Mouse (Mus musculus) cerebral cortex, adult 2 months (tissue): ENCODE measurements around the gene Fbxw7.

Source experiments
- WGBS: fragments of 180-500 bp; shearing (Covaris S2); methylation state at CpG from one replicate; pipeline ENCODE4 v1.1.7; 2018; 5-methylcytosine and 5-hydroxymethylcytosine counted together

Gene Fbxw7

DNA sequence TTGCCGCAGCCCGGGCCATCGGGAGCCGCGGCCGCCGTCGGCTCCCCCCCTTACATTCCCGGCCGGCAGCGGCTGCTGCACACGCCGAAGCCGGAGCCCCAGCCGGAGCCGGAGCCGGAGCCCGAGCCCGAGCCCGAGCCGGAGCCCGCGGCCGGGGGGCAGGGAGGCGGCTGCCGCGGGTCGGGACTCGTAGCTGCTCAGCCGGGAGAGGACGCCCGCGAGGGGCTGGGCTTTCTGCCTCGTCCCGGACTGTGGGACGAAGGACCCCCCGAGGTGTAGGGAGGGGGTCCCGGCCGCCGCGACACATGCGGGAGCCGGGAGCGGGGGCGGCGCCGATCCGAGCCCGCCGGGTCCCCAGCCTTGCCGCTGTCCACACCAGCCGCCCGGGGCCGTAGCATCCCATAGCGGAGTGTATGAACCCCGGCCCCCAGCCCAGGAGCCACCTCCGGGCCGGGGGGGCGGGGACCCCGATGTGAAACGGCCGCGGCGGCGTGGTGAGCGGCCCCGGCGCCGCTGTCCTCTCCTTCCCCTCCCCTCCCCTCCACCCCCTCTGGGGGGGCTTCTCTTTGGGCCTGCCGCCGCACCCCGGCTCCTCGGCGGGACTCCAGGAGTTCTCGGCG lies at the start of gene Fbxw7:
Gene Fbxw7 (plus strand): TSS at position 507 of the 620 bp plus-strand sequence.
- WGBS = under 1% methylated on average over 46 of the region's 76 CpGs

DNA sequence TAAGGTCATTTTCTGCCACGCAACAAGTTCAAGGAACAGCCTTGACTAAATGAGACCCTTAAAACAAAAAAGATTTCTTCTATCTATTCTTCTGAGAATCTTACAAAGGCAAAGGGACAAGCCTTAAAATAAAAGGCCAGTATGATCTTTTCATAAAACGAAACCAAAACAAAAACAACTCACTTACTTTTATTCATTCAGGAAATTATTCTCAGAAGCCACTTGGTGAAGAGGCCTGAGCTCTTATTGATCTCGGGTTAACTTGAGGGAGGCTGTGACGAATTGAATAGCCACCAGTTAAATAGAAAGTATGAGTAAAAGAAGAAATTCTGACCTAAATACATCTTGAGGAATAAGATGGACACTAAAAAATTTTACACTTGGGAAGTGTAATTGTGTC lies 46.1 kb upstream of the Fbxw7 start:
- WGBS = 95% methylated on average over 4 of the region's 4 CpGs

DNA sequence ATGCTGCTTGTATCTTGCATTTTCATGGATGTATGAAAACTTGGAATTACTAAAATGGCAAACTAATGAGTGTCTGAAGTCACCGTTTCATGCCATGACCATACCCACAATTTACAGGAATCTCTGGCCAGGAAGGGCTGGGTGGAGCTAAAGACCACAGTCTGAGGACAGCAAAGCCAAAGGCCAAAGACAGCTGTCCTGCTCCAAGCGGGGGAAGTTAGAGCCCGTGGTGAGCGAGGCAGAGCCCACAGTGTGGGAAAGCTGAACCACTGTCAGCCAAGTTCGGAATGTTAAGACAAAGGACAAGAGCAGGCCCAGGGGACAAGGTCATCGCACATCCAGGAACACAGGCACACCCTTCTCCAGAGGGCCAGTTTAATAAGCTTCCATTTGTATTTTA lies 45.7 kb upstream of the Fbxw7 start:
- 82% methylated on average over 6 of the region's 6 CpGs for WGBS

DNA sequence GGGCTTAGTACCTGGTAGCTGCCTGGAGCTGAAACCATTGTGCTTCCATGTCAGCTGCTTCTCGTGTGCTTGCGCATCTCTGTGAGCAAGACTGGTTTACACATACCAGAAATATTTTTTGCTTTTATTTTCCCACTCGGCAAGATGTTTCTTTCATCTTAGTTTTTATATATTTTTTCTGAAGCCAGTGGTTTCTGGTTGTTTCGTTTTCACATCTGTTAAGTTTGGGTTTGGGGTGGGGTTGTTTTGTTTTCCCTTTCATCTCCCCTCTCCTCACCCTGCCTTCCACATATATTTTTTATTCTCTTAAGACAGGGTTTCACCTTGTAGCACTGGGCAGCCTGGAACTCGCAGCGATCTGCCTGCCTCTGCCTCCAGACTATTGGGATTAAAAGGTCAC lies 44.5 kb upstream of the Fbxw7 start:
- WGBS = 88% methylated on average over 6 of the region's 6 CpGs

DNA sequence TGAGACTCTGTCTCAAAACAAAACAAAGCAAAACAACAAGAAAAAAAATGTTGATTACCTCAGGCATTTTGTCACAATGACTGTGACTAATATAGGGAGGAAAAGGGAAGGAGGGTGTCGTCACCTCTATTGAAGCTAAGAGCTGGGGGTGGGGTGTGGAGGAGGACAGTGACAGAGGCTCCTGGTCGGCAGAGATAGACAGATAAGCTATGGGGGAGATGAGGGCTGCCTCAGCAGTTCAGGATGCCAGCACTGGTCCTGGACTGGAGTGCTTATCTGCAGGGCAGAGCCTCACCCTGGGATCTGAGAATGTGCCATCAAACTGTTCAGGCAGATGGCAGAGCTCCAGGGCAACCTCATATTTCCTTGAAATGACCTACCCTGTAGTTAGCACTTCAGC lies 43.1 kb upstream of the Fbxw7 start:
- WGBS = 67% methylated on average over 2 of the region's 2 CpGs

DNA sequence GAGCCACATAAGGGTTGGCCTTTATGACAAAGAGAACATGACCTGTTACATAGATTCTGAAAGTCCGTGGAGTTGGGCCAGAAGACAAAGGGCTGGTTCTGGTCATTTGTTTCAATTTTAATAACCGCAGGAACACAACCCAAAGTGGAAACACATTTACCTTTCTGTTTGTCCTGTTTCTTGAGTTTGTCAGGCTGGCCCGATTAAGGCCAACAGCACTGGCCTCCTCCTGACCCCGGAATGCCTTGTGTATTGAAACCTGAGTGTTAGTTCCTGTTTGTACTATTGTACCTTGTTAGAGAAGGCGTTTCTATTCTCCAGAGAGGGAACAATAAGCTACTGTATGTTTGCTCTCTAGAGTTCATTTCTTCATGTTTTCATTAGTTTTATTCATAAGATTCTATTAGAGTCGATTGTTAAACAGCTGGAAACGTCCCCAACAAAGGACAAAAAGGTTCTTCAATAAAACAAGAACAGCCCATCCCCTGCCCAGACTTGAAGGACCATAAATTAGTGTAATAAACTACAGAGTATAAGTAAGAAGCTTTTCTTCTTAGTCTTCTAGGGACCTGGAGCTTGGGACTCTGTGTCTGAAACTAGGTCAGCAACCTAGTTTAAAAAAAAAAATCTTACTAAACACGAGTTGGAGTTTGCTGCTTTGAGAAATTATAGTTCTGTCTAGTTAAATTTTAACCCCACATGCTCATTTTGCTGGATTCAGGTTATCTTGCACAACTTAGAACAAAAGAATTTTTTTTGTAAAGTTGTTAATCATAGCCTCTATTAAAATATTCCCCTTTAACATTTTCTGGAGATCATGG lies 40.6 kb upstream of the Fbxw7 start:
- WGBS = 56% methylated on average over 8 of the region's 8 CpGs

DNA sequence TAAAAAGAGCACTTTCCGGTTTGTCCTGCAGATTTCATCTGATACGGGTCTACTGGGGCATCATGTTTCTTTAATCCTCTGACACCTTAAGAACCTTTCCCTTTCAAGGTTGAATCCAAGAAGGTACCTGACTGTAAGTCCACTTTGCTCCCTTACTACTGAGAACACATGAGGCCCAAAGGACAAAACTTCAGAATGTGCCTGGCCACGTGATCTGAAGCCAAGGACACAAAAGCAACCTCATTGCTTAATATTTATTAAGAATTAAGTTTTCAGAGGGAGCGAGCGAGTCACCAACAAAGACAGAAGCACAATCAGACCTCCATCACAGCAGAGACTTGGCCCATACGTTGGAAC lies 40.0 kb upstream of the Fbxw7 start:
- WGBS = 76% methylated on average over 6 of the region's 6 CpGs

DNA sequence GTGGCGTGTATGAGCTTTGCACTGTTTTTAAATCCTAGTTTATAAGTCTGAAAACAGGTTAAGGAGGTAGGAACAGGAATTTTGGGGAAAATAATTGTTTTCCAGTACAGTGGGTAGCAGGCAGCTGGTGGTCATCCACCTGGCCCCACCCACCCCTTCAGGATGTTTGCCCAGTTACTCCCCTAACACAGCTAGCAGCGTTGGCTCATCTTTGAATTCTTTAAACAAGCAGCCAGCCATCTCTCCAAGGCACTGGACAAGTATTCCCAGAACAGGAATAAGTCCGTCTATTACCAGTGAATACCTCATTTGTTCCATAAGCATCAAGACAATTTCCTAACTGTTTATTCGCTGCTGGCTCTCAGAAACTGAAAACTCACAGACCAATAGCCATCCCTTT lies 39.5 kb upstream of the Fbxw7 start:
- WGBS = 60% methylated on average over 4 of the region's 4 CpGs

DNA sequence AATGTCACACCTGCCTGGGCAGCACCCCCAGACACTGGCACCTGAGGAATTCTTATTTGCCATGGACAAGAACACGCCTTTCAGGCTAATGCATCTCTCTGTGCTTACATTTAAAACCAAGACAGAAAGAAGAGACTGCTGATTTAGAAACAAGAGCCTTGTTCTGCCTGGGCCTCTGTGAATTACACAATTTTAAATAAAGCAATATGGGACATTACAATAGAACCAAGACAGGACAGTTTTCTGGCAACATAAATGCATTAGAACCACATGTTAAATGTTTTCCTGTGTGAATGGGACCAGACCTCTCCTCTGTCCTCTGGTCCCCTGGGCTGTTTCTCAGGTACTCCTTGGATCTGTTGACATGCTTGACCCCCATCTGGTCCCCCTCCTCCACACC lies 39.0 kb upstream of the Fbxw7 start:
- 100% methylated on average over 1 of the region's 1 CpGs for WGBS

DNA sequence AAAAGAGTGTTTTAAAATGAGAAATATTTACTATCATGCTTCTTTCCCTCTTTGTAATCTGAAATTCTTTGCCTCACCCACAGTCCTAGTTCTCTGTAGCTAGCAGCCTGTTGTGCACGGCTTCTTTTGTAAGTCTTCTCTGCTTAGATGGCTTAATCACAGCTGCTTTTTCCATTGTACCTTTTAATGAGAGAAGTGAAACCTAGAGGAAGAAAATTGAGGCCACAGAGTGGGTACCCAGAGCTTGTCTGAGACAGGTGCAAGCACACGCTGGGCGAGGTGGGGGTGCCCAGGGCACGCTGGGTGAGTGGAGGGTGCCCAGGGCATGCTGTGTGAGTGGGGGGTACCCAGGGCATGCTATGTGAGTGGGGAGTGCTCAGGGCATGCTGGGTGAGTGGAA lies 27.2 kb upstream of the Fbxw7 start:
- 88% methylated on average over 4 of the region's 4 CpGs for WGBS

DNA sequence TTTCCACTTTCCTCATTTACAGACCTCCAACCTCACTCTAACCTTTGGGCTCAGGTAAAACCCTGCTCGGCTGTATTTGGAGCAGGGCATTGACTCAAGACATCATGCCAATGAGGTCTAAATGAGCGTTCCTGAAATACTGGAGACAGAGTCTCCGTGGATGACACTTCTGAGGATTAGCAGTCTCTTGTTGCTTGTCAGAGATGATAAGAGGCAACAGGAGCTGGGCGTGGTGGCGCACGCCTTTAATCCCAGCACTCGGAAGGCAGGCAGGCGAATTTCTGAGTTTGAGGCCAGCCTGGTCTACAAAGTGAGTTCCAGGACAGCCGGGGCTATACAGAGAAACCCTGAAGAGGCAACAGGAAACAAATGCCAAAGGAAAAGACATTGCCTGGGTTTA lies 11.0 kb upstream of the Fbxw7 start:
- 79% methylated on average over 9 of the region's 9 CpGs for WGBS

DNA sequence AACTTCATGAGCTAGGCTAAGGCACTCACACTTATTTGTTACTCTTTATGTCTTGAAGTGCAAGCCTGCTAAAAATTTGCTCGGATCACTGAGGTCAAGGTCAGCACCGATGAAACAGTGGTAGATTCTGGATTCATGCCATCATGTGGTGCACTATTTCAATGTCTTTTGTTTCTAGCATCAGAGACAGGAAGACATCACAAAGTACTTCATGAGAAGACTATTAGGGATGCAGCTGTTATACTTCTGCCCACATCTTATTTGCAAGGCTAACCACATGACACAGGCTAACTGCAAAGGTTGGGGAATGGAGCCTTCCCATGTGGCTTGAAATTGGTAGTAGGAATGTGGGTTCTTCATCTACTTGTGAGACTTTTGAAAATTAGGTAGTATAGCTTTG lies 8.9 kb upstream of the Fbxw7 start:
- WGBS = 69% methylated on average over 2 of the region's 2 CpGs

DNA sequence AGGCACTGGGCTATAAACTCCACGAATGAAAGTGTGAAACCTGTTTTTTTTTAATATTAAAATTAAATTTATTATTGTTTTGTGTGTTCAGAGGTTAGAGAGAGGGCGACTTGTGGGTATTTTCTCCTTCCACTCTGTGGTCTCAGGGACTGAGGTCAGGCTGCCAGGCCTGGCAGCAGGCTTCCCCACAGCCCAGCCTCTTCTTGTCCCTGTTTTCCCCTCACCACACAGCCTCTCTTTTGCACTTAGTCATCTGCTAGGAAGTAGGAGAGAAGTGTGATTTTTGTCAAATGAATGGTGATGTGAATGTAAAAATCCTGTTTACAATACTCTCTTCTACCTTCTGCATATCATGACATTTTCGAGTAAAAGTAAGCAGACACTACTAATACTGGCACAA lies 7.2 kb upstream of the Fbxw7 start:
- WGBS = 73% methylated on average over 3 of the region's 3 CpGs

DNA sequence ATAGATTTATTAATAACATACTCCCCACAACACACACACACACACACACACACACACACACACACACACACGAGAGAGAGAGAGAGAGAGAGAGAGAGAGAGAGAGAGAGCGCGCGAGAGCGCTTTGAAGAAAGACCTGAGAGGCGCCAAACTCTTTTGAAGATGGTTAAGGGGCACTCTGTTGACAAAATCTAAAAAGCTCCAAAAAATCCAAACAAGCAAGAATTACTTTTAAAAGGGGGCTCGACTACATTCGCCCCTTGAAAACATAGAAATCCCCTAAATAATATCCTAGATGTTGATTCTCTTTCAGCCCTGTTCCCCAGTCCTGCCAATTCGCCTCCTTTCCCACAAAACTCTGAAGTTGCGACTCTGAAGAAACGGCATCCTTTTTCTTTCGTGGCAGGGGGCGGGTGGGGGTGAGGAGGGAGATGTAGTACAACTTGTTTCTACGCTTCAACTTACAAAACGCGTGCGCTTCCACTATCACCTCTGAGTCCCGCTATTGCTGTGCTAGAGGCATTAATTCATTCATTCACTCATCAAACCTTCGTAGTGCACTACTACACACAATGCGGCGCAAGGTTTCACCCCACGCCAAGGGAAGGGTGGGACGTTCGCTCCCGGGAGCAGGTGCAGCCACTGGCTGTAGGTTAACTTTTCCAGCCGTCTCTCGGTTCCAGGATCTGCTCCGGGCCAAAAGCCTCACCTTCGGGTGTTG lies 1.5 kb upstream of the Fbxw7 start:
- 2% methylated on average over 29 of the region's 29 CpGs for WGBS

DNA sequence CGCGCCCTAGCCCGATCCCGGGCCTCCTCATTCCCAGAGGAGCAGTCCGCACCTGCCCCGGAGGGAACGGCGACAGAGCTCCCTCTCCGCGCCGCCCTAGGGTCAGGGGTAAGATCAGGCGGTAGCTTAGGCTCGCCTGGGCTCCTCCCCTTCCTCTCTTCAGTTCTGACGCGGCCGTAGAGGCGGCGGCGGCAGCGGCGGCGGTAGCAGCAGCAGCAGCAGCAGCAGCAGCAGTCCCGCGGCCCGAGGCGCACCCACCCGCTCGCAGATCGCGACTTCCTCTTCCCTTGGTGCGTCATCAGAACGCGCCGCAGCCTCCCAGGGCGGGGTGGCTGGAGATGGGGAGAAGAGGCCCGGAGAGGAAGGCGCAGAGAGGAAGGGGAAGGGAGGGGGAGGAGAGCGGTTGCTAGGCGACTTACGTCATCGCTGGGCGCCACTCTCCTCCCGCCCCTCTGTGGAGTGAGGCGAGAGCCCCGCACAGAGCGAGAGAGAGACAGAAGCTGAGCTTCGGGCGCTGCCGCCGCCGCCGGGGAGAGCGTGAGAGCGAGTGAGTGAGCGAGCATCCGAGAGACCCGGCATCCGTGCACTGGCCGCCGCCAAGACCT lies 809 bp upstream of the Fbxw7 start:
- WGBS = under 1% methylated on average over 60 of the region's 60 CpGs

DNA sequence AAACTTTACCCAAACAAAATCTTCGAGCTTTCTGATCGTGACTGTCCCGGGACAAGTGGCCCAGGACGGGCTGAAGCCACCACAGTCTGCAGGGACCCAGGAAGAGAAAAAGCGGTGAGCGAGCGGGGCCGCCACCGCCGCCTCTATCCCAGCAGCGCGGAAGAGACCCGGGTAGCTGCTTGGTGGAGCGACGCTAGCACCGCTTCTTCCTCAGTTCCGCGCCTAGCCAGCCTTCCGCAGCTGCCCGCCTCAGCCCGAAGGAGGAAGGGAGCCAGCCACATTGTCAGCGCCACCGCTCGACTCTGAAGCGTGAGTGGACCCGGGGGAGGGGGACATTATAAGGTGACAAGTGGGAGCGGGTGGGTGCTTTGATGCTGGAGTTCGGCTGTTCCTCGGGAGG lies 393 bp downstream of the Fbxw7 start:
- WGBS = under 1% methylated on average over 29 of the region's 29 CpGs

DNA sequence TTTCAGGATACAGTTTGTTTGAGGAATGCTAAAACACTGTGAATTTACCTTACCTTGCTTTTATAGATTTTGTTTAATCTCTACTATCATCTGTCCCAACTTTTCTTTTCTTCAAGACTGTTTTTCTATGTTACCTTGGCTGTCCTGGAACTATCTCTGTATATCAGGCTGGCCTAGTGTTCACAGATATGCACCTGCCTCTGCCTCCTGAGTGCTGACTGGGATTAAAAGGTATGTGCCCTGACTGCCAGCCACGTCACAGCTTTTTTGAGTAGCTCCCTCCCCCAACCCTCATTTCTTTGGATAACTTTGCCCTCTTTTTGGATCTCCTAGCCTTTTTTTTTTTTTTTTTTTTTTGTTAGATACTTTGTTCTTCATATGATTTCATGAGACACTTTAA lies 1.9 kb downstream of the Fbxw7 start:
- WGBS = 94% methylated on average over 1 of the region's 1 CpGs

DNA sequence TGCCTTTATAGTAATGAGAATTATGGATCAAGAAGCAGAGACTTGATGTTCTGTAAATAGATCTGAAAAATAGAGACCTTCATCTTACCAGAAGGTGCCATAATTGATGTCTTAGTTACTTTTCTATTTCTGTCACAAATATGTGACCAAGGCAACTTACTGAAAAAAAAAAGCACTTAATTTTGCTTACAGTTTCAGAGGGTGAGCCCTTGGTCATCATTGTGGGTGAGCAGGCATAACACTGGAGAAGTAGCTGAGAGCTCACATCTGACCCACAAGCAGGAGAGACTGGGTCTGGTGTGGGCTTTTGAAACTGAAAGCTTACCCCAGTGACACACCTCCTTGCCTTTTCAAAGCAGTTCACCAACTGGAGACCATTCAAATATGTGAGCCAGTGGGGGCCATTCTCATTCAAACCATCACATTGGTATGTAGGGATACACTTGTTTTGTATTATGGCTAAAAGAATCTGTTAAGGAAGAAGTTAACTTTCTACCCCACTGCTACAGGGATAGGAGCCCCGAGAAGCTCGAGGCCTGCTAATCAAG lies 5.7 kb downstream of the Fbxw7 start:
- 68% methylated on average over 2 of the region's 2 CpGs for WGBS

DNA sequence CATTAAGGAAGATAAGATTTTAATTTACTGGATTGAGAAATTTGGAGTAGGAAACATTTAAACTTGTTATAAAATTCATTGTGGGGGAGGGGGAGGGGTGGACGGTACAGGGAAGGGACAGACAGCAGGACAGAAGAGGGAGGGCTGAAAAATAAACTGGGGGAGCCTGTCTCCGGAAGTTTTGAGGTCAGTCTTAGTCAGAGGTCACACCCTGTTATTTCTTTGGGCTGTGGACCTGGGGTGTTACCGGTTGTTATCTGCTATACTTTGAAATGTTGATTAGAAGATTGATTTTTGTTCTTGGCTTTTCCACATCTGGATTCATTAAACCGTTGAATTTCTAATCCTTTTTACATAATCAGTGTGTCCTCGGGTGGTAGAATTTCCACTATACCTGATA lies 10.9 kb downstream of the Fbxw7 start:
- WGBS = 79% methylated on average over 5 of the region's 5 CpGs

DNA sequence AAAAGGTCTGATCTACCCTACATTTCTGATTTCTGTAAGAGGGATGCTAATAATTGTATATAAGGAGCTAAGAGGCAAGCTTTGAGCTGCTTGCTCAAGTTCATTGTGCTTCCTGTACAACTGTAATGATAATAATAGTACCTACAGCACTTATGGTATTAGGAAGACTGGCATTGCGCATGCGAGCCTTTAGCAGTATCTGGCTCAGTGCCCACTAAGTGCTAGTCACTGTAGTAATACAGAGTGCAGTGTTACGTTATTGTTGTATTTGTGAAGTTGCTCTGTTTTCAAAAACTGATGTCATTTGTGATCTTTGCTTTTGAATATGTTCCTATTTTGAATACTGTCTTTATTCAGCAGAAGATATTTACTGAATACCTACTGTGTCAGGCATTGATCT lies 11.3 kb downstream of the Fbxw7 start:
- 51% methylated on average over 3 of the region's 3 CpGs for WGBS

DNA sequence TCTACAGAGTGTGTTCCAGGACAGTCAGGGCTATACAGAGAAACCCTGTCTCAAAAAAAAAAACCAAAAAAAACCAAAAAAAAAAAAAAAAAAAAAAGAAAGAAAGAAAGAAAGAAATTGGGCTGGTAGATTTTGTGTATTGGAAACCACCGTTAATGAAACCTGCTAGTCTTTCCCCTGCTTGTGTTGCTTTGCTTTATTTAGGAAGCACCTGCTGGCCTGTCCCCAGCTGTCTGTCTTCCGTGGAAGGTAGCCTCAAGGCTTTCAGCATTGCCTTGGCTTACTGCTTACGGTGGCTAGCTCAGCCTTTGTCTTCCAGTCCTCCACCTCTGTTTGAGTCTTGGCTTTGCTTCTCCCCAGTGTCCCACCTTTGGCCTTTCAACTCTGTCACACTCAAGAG lies 11.9 kb downstream of the Fbxw7 start:
- WGBS = 71% methylated on average over 3 of the region's 3 CpGs

DNA sequence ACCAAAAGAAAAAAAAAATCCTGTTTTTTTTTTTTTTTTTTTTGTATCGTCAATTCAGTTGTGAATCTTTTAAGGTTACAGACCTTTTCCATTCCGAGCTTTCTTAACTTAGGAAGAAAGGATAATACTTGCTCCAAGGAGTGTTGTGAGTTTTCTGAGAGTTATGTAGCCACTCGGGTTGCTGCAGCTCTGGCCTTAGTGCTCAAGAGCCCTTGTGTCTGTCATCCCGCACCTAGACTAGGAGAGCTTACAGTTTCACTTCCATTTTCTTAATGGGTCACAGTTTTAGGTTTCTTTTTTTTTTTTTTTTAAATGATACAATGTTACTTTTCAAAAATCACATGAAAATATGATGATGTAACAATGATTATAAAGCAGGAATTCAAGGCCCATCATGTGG lies 12.5 kb downstream of the Fbxw7 start:
- WGBS = 83% methylated on average over 4 of the region's 4 CpGs
